Mouse (Mus musculus) midbrain, embryonic 15.5 days (tissue): ENCODE measurements at regions not wholly inside any gene's neighbourhood (a gene's known extent, or its start where the extent isn't known, plus 50 kb on each side); places are given as distances from the start of the nearest gene placed in this dataset.

Experiments
- ATAC-seq: fragments of 200-750 bp; cut with Nextera tagmentation; replicated peaks from 2 replicates; pipeline ENCODE4 v1.8.0; 2017; ENCODE audit warnings: moderate TSS enrichment
- H3K27ac ChIP-seq: fragments of 300-500 bp; sonication (generic); 2 replicates; pipeline ENCODE4 v1.5.1; 2015; ENCODE audit warnings: mild to moderate bottlenecking, inconsistent platforms
- H3K27me3 ChIP-seq: fragments of 300-500 bp; sonication (generic); replicated peaks from 2 replicates; pipeline ENCODE4 v1.6.1; 2015; ENCODE audit warnings: inconsistent platforms
- H3K36me3 ChIP-seq: fragments of 300-500 bp; sonication (generic); replicated peaks from 2 replicates; pipeline ENCODE4 v1.6.1; 2015; ENCODE audit warnings: inconsistent platforms
- H3K4me1 ChIP-seq: fragments of 300-500 bp; sonication (generic); 2 replicates; pipeline ENCODE4 v1.6.1; 2015; ENCODE audit warnings: inconsistent platforms
- H3K4me2 ChIP-seq: fragments of 300-500 bp; sonication (generic); 2 replicates; pipeline ENCODE4 v1.6.1; 2015; ENCODE audit warnings: inconsistent platforms, mild to moderate bottlenecking, moderate library complexity
- H3K4me3 ChIP-seq: fragments of 300-500 bp; sonication (generic); 2 replicates; pipeline ENCODE4 v1.5.1; 2015; ENCODE audit warnings: mild to moderate bottlenecking, inconsistent platforms
- H3K9ac ChIP-seq: fragments of 300-500 bp; sonication (generic); 2 replicates; pipeline ENCODE4 v1.6.1; 2015; ENCODE audit warnings: mild to moderate bottlenecking, inconsistent platforms
- H3K9me3 ChIP-seq: fragments of 300-500 bp; sonication (generic); 2 replicates; pipeline ENCODE4 v1.6.1; 2016; ENCODE audit warnings: inconsistent platforms
- WGBS: fragments of 180-500 bp; shearing (Covaris S2); methylation state at CpG from one replicate; pipeline ENCODE4 v1.1.7; 2015; ENCODE audit warnings: mixed read lengths; 5-methylcytosine and 5-hydroxymethylcytosine counted together

DNA sequence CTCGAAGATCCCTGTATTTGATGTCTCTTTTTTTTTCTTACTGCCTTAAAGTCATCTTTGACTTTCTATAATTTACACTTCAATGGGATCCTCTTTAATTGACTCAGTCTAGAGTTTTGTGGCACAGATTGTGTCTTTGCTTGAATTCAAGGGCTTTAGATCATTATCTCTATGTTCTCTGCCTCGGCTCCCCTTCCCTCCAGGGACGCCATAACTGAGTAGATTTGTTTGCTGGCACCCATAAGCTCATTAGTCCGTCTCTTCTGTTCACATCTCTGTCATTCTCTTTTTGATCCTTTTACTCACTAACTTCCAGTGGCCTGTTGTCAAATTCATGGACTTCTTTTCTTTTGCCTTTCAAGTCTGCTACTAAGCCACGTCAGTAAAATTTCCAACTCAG is 299.0 kb upstream of the 1700056E22Rik start:
- no peak for ATAC-seq
- no peak overlapping the region for H3K4me3 ChIP-seq
- H3K9me3 ChIP-seq = no peaks in the 10 kb centered on the region
- H3K4me1 ChIP-seq = no peaks in the 10 kb centered on the region
- no peaks in the 10 kb centered on the region for H3K36me3 ChIP-seq
- WGBS = 36% methylated on average over 5 of the region's 5 CpGs
- H3K4me2 ChIP-seq = no peak overlapping the region
- H3K27ac ChIP-seq = no peak overlapping the region
- no peaks in the 10 kb centered on the region for H3K27me3 ChIP-seq
- H3K9ac ChIP-seq = no peak overlapping the region

DNA sequence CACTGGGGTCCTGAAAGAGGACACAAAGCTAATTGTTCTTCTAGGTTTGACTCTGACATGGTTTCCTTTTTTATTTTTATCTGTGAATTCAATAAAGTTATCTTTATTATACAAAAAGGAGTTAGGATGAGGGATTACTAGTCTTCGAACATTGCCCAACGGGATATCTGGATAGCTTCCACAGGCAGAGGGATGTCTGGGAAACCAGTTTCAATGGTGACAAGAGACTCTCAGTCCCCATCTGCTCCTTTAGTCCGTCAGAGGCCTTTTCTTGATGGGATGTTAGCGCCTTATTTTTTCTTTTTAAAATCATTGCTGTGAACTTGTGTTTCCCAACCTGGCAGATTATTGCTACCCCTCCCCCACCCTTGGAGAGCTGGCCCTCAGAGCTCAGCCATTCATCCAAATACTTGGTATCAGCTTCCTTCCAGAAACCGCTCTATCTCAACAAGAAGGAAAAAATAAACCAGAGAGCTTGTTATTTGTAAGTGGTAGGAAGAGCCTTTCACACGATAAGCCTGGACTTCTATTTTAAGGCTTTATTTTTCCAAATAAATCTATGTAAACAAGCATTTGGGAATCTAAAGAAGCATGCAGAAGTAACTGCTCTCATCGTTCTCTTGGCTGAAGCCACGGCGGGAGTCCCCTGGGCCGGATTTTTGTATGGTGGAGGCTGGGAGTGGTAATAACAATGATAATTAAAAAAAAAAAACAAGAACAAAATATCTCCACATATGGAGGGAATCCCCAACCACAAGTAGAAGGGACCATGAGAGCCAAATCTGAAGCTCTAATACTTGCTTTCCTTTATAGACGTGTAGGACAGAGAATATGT is 296.6 kb upstream of the 1700056E22Rik start:
- no peak overlapping the region for H3K4me2 ChIP-seq
- H3K4me1 ChIP-seq = no peaks in the 10 kb centered on the region
- no peak overlapping the region for H3K9ac ChIP-seq
- ATAC-seq = no peak
- no peak overlapping the region for H3K4me3 ChIP-seq
- WGBS = 79% methylated on average over 11 of the region's 11 CpGs
- no peaks in the 10 kb centered on the region for H3K27me3 ChIP-seq
- no peak overlapping the region for H3K27ac ChIP-seq
- H3K36me3 ChIP-seq = no peaks in the 10 kb centered on the region
- H3K9me3 ChIP-seq = no peaks in the 10 kb centered on the region

DNA sequence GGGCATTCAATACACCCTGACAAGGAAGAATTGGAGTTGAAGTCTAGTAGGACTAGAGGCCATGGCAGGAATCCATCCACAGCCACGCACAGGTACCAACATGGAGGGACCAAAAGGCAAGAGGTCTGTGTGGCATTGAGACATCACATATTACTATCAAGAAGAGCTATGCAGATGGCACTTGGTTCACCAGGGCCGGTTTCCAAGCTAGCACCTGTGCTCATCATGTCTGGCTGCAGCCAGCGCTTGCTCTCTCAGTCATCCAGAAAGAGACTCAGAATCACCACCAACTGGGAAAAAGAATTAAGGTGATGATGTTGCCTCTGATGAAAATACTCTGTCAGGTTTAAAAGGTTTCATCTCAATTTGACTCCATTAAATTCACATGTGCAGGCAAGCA is 292.1 kb upstream of the 1700056E22Rik start:
- Histone ChIP-seq H3K27me3 (no peaks in the 10 kb centered on the region), H3K4me3 (no peak overlapping the region), H3K36me3 (no peaks in the 10 kb centered on the region), H3K4me1 (no peaks in the 10 kb centered on the region), H3K9me3 (no peaks in the 10 kb centered on the region), H3K27ac (no peak overlapping the region), H3K4me2 (no peak overlapping the region), H3K9ac (no peak overlapping the region)
- no peak for ATAC-seq
- 80% methylated on average over 3 of the region's 3 CpGs for WGBS

GRCm38 (mm10) chr1:184324234-184324633 is 290.1 kb upstream of the 1700056E22Rik start:
- Histone ChIP-seq H3K9me3 (no peaks in the 10 kb centered on the region), H3K27ac (no peak overlapping the region), H3K4me1 (no peaks in the 10 kb centered on the region), H3K27me3 (no peaks in the 10 kb centered on the region), H3K36me3 (no peaks in the 10 kb centered on the region), H3K4me2 (no peak overlapping the region), H3K9ac (no peak overlapping the region), H3K4me3 (no peak overlapping the region)
- ATAC-seq = no peak
- 82% methylated on average over 2 of the region's 2 CpGs for WGBS

GRCm38 (mm10) chr1:184320521-184321177 is 286.5 kb upstream of the 1700056E22Rik start:
- WGBS = 82% methylated on average over 3 of the region's 3 CpGs
- Histone ChIP-seq H3K36me3 (no peaks in the 10 kb centered on the region), H3K4me2 (no peak overlapping the region), H3K27ac (no peak overlapping the region), H3K4me3 (no peak overlapping the region), H3K9me3 (no peaks in the 10 kb centered on the region), H3K27me3 (no peaks in the 10 kb centered on the region), H3K4me1 (no peaks in the 10 kb centered on the region), H3K9ac (no peak overlapping the region)
- ATAC-seq = no peak

- Histone ChIP-seq H3K27ac (no peak overlapping the region), H3K4me3 (no peak overlapping the region), H3K4me1 (no peaks in the 10 kb centered on the region), H3K4me2 (no peak overlapping the region), H3K36me3 (no peaks in the 10 kb centered on the region), H3K9ac (no peak overlapping the region), H3K9me3 (no peaks in the 10 kb centered on the region), H3K27me3 (no peaks in the 10 kb centered on the region)
- 90% methylated on average over 19 of the region's 19 CpGs for WGBS
- ATAC-seq = no peak
These were observed 276.2 kb upstream of the 1700056E22Rik start for GRCm38 (mm10) chr1:184310185-184310815.

DNA sequence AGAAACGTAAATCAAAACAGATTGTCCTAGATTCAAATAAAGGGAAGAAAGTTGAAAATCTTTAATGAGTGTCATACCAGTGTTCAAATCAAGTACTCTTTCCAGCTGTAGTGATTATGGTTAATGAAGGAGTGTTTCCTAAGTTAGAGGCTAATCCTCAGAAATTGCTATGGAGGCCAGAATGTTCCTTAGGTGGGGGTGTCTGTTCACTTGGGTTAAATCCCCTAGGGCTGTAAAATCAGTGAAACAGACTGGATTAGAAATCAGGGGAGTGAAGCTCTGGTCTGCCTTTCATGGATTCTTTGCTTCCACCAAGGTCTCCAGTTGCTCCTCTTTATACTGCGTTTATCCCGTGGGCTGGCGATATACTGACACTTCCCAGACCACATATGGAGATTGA is 270.7 kb upstream of the 1700056E22Rik start:
- H3K9ac ChIP-seq = no peak overlapping the region
- no peaks in the 10 kb centered on the region for H3K4me1 ChIP-seq
- no peak for ATAC-seq
- 84% methylated on average over 4 of the region's 4 CpGs for WGBS
- H3K36me3 ChIP-seq = no peaks in the 10 kb centered on the region
- no peak overlapping the region for H3K4me2 ChIP-seq
- no peaks in the 10 kb centered on the region for H3K27me3 ChIP-seq
- H3K27ac ChIP-seq = no peak overlapping the region
- no peaks in the 10 kb centered on the region for H3K9me3 ChIP-seq
- H3K4me3 ChIP-seq = no peak overlapping the region

- H3K4me3 ChIP-seq = no peak overlapping the region
- ATAC-seq = no peak
- no peak overlapping the region for H3K27ac ChIP-seq
- H3K36me3 ChIP-seq = no peaks in the 10 kb centered on the region
- H3K27me3 ChIP-seq = no peaks in the 10 kb centered on the region
- 91% methylated on average over 4 of the region's 4 CpGs for WGBS
- H3K9ac ChIP-seq = no peak overlapping the region
- no peak overlapping the region for H3K4me2 ChIP-seq
- H3K4me1 ChIP-seq = no peaks in the 10 kb centered on the region
- H3K9me3 ChIP-seq = no peaks in the 10 kb centered on the region
These were observed 270.1 kb upstream of the 1700056E22Rik start for GRCm38 (mm10) chr1:184304204-184304603.

GRCm38 (mm10) chr1:184298701-184299100 is 264.6 kb upstream of the 1700056E22Rik start:
- ATAC-seq = no peak
- Histone ChIP-seq H3K4me2 (no peak overlapping the region), H3K27me3 (no peaks in the 10 kb centered on the region), H3K9me3 (no peaks in the 10 kb centered on the region), H3K4me1 (no peaks in the 10 kb centered on the region), H3K9ac (no peak overlapping the region), H3K27ac (no peak overlapping the region), H3K36me3 (no peaks in the 10 kb centered on the region), H3K4me3 (no peak overlapping the region)
- 60% methylated on average over 1 of the region's 1 CpGs for WGBS

DNA sequence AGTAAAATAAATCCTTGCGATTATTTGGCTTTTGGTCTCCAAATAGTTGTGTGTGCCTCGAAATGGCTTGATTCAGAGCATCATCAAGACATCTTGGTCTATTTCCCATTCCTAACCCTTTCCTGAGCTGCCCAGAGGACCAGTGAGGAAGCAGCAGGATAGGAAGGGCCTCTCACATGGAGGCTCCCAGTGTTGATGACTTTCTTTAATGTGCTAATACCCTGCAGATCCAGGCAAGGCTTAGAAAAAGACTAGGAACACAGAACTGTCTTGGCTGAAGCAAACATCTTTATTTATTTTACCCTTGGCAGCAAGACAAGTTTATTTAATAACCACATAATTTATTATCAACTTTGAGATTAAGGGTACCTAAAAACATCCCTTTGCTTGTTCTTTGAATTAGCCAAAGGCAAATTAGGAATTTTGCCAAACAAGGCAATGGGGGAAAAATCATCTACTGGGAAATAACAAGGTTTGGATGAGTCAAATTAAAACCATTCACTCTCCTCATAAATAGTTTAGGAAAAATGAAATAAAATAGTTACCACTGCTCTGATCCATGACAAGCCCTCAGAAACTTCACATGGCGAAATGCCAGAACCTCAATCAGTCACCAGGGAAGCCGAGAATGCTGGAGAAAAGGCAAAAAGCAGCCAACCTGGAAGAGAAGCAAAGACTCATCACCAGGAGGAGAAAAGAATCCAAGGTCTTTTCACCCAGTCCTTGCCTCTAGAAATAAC is 263.1 kb upstream of the 1700056E22Rik start:
- H3K9me3 ChIP-seq = no peaks in the 10 kb centered on the region
- no peak overlapping the region for H3K27ac ChIP-seq
- H3K4me3 ChIP-seq = no peak overlapping the region
- no peak overlapping the region for H3K4me2 ChIP-seq
- 80% methylated on average over 4 of the region's 4 CpGs for WGBS
- H3K9ac ChIP-seq = no peak overlapping the region
- ATAC-seq = no peak
- H3K27me3 ChIP-seq = no peaks in the 10 kb centered on the region
- no peaks in the 10 kb centered on the region for H3K4me1 ChIP-seq
- no peaks in the 10 kb centered on the region for H3K36me3 ChIP-seq

GRCm38 (mm10) chr1:184291129-184291528 is 257.0 kb upstream of the 1700056E22Rik start:
- ATAC-seq = no peak

GRCm38 (mm10) chr1:184289733-184290416 is 255.8 kb upstream of the 1700056E22Rik start:
- H3K27ac ChIP-seq = no peak overlapping the region
- no peaks in the 10 kb centered on the region for H3K4me1 ChIP-seq
- H3K27me3 ChIP-seq = no peaks in the 10 kb centered on the region
- no peaks in the 10 kb centered on the region for H3K9me3 ChIP-seq
- H3K36me3 ChIP-seq = no peaks in the 10 kb centered on the region
- H3K4me2 ChIP-seq = no peak overlapping the region
- 56% methylated on average over 7 of the region's 7 CpGs for WGBS
- H3K4me3 ChIP-seq = no peak overlapping the region
- ATAC-seq = no peak
- H3K9ac ChIP-seq = no peak overlapping the region

More at GRCm38 (mm10) chr1:184291129-184291528, 257.0 kb upstream of the 1700056E22Rik start:
- Histone ChIP-seq H3K4me2 (no peak overlapping the region), H3K27me3 (no peaks in the 10 kb centered on the region), H3K9ac (no peak overlapping the region), H3K27ac (no peak overlapping the region), H3K4me1 (no peaks in the 10 kb centered on the region), H3K9me3 (no peaks in the 10 kb centered on the region), H3K36me3 (no peaks in the 10 kb centered on the region), H3K4me3 (no peak overlapping the region)
- 90% methylated on average over 7 of the region's 7 CpGs for WGBS
